Mouse (Mus musculus) urinary bladder, adult 2 months (tissue): Measurements from ENCODE around the gene Clmp. TPM values are rescaled to one million over a fixed set of nuclear protein-coding genes. Genes with fewer than 3 reads are reported as not detected.

ENCODE experiments used
- polyA plus RNA-seq: library from polyadenylated mRNA; depleted of rRNA; stranded (reverse); fragments of >200 nt; gene quantifications from 2 replicates; pipeline ENCODE4 v1.2.3, GENCODE M21; 2012; rRNA removed

Clmp gene
- polyA plus RNA-seq, 1 experiment = 31.0 TPM

Other genes with a start within 250 kb of the Clmp start
- gene Gramd1b, start 154.6 kb upstream of the Clmp start, polyA plus RNA-seq = 5.9 and 7.2 TPM in 2 replicates
- not detected in 2 replicates for gene Gm21915, start 15.3 kb upstream of the Clmp start, polyA plus RNA-seq
- 1,107 and 1,301 TPM in 2 replicates for gene Hspa8, start 115.0 kb downstream of the Clmp start, polyA plus RNA-seq
- gene Bsx, start 188.2 kb downstream of the Clmp start, polyA plus RNA-seq = not detected in 2 replicates